Mouse (Mus musculus): ENCODE measurements around the gene Dph6. TPM values are rescaled to one million over a fixed set of nuclear protein-coding genes. Genes with fewer than 3 reads are reported as not detected.

The Dph6 gene
- polyA plus RNA-seq, 1 experiment = 18.0 TPM

DNA sequence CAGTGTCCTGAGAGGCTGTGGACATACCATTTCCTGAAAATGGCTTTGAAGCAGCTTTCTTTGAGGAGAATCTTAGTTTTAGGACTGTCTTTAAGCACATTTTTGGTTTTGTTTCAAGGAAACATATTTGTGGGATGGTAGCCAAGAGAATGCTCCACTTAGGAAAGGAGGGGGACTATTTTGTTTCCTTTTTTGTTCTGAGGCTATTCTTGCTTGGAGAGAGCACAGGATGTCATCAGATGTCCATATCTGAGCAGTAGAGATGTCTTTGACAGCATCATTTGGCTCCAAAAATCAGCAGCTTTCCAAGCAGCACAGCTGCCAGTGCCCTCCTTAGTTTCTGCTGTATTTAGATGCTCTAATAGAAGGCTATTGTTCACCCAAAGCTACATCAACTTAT lies 167.8 kb downstream of the Dph6 start:
- H3K4me1 ChIP-seq (ENCODE audit: control insufficient read depth, insufficient read depth, low read length) = no peaks in the 10 kb centered on the region; the same call in 1 of the 2 replicates
- H3K27ac ChIP-seq (ENCODE audit: insufficient read depth, low read length) = no peak overlapping the region
- H3K4me3 ChIP-seq (ENCODE audit: insufficient read depth, low read length) = no peak overlapping the region
- no peak for TF ChIP-seq POLR2A (IDR thresholded peaks at IDR 0.05; ENCODE audit: extremely low read depth, insufficient read depth, low read length)
- TF ChIP-seq CTCF (IDR thresholded peaks at IDR 0.05; ENCODE audit: extremely low read depth, insufficient read depth, low read length) = no peak

All from cortical plate, adult 2 months (tissue).